8 mouse cellular contexts compared by ENCODE assay signal in the genomic region with DNA sequence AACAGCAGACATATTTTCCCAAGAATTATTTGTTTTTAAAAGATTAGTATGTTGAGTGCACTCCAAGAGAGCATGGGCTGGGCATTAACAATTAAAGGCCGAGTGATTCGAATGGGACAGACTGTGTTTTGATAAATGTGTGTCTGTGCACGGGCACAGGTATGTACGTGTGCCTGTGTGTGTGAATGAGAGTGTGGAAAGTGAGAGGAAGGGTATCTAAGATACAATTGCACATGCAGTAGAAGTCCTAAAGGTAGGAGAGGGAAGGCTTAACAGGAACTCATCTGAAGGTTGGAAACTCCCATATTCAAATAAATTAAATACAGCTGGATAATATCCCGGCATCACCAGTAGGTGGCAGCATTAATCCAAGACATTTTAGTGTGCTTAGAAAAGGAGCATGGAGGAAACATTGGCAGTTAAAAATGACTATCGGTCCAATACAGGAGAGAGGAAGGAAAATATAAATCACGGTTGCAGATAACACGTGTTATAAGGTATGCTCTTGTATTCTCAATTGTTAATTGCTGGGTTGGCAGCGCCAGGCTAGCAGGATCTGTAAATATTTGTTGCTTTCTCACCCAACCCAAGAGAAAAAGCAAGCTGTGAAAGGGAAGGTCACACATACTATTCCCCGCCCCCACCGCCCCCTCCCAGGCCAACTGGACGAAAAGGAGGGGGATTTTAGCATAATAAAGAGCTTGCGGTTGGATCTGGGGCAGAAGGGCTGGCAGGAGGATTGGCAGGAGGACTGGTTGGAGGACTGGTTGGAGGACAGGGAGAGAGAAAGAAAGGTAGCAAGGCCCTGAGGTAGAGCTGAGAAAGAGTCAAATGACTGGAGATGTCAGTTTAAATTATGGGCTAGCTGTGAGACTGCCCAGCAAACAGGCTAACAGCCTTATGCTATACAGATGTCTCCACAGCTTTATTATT. TPM values are rescaled to one million over a fixed set of nuclear protein-coding genes. Genes with fewer than 3 reads are reported as not detected.
DNase-seq lines count a peak whose midpoint lies in the region; ATAC-seq and TF ChIP-seq lines count a peak whose summit lies in the region.

No protein-coding gene starts in this region.

- no peaks in the 10 kb centered on the region for H3K9me3 ChIP-seq in intestine, embryonic 14.5 days (ENCODE audit: control insufficient read depth, low read length)

- no peaks in the 10 kb centered on the region for H3K36me3 ChIP-seq in intestine, embryonic 14.5 days (ENCODE audit: control insufficient read depth, insufficient read depth, low read length)

- no peak for DNase-seq in cerebellum, adult 11-12 months
- DNase-seq in cerebellum, postnatal 36 days = peak; percentile 21 to 55
- DNase-seq in gastrocnemius, postnatal 14 days = peak; percentile 24
- DNase-seq in intestine, embryonic 14.5 days (ENCODE audit: low spot score) = peak; percentile 78
- DNase-seq in left cerebral cortex, adult 2 months (ENCODE audit: extremely low spot score in 1 of 2, low spot score in 2 of 2) = peak; percentile 64
- peak; percentile 81 for DNase-seq in mesoderm, embryonic 11.5 days (ENCODE audit: low read depth, low spot score)
- peak; percentile 19 to 30 for DNase-seq in right cerebral cortex, postnatal 36 days (ENCODE audit: low spot score in 2 of 2)

- H3K4me3 ChIP-seq in intestine, embryonic 14.5 days (ENCODE audit: low read depth, low read length) = no peak overlapping the region
- H3K4me3 ChIP-seq in left cerebral cortex, adult 2 months = no peak overlapping the region

- no peaks in the 10 kb centered on the region for H3K4me1 ChIP-seq in intestine, embryonic 14.5 days (replicated peaks; ENCODE audit: control insufficient read depth, insufficient read depth, low read length)

- intact Hi-C loops in gastrocnemius, postnatal 14 days (cut with DNase I; ENCODE audit: low total_unique reads) = no loop called here
- intact Hi-C loops in left cerebral cortex, adult 2 months (cut with DNase I) = loop anchor here (2.0 to 5.0 kb wide), 3 partner anchors 52 to 1052 kb away; no protein-coding TSS in a partner anchor

- no peak overlapping the region for H3K9ac ChIP-seq in intestine, embryonic 14.5 days (ENCODE audit: low read length)

- ATAC-seq in cerebellum, adult (ENCODE audit: insufficient number of reproducible peaks, low FRiP score, low TSS enrichment) = peak; percentile 56
- ATAC-seq in intestine, embryonic 14.5 days (replicated peaks; ENCODE audit: low FRiP score, low TSS enrichment, low read depth) = peak; percentile 75; the same call in 1 of the 2 replicates

- no peak overlapping the region for H3K27ac ChIP-seq in intestine, embryonic 14.5 days (ENCODE audit: low read depth)
- no peak overlapping the region for H3K27ac ChIP-seq in left cerebral cortex, adult 2 months

- 23% methylated on average over 13 of the region's 13 CpGs for WGBS in intestine, embryonic 14.5 days

- peak overlapping the region; percentile 31; the same call in 1 of the 2 replicates for H3K4me2 ChIP-seq in intestine, embryonic 14.5 days (ENCODE audit: low read length)

- peak; percentile 85 for TF ChIP-seq CTCF in left cerebral cortex, adult 2 months (IDR thresholded peaks at IDR 0.05)

- no peaks in the 10 kb centered on the region for H3K27me3 ChIP-seq in intestine, embryonic 14.5 days (replicated peaks; ENCODE audit: control insufficient read depth, insufficient read depth, low read length)

RNA-seq across cellular contexts. Expression of a gene that starts 35.6 kb away (rescaled TPM):
- not detected for total RNA-seq in gastrocnemius, postnatal 14 days (2021)
- not detected in 2 replicates for polyA plus RNA-seq in intestine, embryonic 14.5 days (2014; fragmentation: Nextera tagmentation; extraction: Ambion mirVana)
- not detected for total RNA-seq in left cerebral cortex, adult 2 months (2021)
